Mouse (Mus musculus) liver, postnatal 0 days (tissue): ENCODE measurements around the gene Pycard.

Experiments used
- CTCF ChIP-seq: sonication (generic); IDR thresholded peaks from 2 replicates; pipeline ENCODE4 v1.5.1; 2016; ENCODE audit warnings: antibody characterized with exemption, low read depth
- EP300 ChIP-seq: IDR thresholded peaks from 2 replicates; pipeline ENCODE4 v1.6.1; 2016; ENCODE audit warnings: antibody characterized with exemption, low read depth, mild to moderate bottlenecking

GRCm38 (mm10) chr7:128024364-128024763, 30.7 kb upstream of the Pycard start:
- TF ChIP-seq EP300 (no peak), CTCF (no peak)
